Mouse (Mus musculus) embryonic facial prominence, embryonic 12.5 days (tissue): ENCODE measurements around the gene Ube2s. TPM values are rescaled to one million over a fixed set of nuclear protein-coding genes. Genes with fewer than 3 reads are reported as not detected.
"Not testable (repeated sequence)": the region's sequence is repeated elsewhere in the genome, so short reads cannot be mapped to it uniquely, and the experiment has no call there.

ENCODE experiments used
- ATAC-seq: fragments of 200-750 bp; cut with Nextera tagmentation; 2 replicates; pipeline ENCODE4 v1.8.0; 2017; ENCODE audit not compliant: insufficient number of reproducible peaks, insufficient read depth, low FRiP score, low TSS enrichment
- H3K27ac ChIP-seq: fragments of 300-500 bp; sonication (generic); 2 replicates; pipeline ENCODE4 v1.5.1; 2016; ENCODE audit warnings: mild to moderate bottlenecking
- H3K27me3 ChIP-seq: fragments of 300-500 bp; sonication (generic); 2 replicates; pipeline ENCODE4 v1.6.1; 2016; ENCODE audit warnings: mild to moderate bottlenecking, moderate library complexity
- H3K36me3 ChIP-seq: fragments of 300-500 bp; sonication (generic); 2 replicates; pipeline ENCODE4 v1.6.1; 2016; ENCODE audit warnings: mild to moderate bottlenecking
- H3K4me1 ChIP-seq: fragments of 300-500 bp; sonication (generic); 2 replicates; pipeline ENCODE4 v1.6.1; 2016
- H3K4me2 ChIP-seq: fragments of 300-500 bp; sonication (generic); replicated peaks from 2 replicates; pipeline ENCODE4 v1.6.1; 2016; ENCODE audit warnings: mild to moderate bottlenecking, moderate library complexity
- H3K4me3 ChIP-seq: fragments of 300-500 bp; sonication (generic); 2 replicates; pipeline ENCODE4 v1.5.1; 2016; ENCODE audit warnings: mild to moderate bottlenecking
- H3K9ac ChIP-seq: fragments of 300-500 bp; sonication (generic); 2 replicates; pipeline ENCODE4 v1.6.1; 2016; ENCODE audit warnings: mild to moderate bottlenecking, moderate library complexity
- H3K9me3 ChIP-seq: fragments of 300-500 bp; sonication (generic); 2 replicates; pipeline ENCODE4 v1.6.1; 2016; ENCODE audit warnings: mild to moderate bottlenecking, moderate library complexity
- WGBS: fragments of 180-500 bp; shearing (Covaris S2); methylation state at CpG from one replicate; pipeline ENCODE4 v1.1.7; 2016; 5-methylcytosine and 5-hydroxymethylcytosine counted together
- polyA plus RNA-seq: library from polyadenylated mRNA; unstranded; fragments of >200 nt; fragmentation: Nextera tagmentation; extraction: Ambion mirVana; gene quantifications from 2 replicates; pipeline ENCODE4 v1.2.1, GENCODE M21; 2016

The Ube2s gene
- 422 and 452 TPM in 2 replicates for polyA plus RNA-seq

DNA sequence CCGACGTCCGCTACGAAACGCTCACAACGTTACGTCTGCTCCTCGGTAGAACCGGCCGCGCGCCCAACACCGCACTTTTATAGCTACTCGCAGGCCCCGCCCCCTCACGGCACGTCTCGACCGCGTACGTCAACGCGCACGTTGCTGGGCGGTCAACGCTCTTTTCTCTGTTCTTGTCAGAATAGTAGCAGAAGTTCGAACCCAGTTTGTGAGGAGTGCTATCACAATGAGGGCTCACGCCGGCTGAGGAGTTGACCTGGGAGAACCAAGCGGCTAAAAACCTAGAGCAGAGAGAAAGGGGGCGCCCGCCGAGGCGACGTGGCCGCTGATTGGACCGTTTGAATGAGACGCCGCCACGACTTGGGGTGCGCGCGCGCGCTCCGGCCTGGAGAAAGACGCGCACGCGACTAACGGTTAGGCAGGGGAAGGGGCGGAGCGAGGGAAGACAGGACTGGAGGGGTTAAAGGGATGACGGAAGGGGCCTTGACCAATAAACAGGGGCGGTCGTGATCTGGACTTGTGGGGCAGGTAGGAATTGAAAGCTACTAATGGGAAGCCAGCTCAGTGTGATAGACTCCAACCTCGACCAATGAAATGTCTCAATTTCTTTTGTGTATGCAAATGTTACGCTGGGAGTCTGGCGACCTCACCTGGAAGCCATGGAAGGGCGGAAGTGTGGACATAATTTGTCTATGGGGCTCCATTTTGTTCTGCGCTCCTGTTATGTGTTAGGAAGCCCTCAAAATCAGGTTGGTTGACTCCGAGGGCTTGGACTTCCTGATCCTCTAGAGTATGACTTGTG, at the start of gene Ube2s:
TSS of gene Ube2s (minus strand) at position 288 of the 802 bp plus-strand sequence.
- Histone ChIP-seq H3K9ac (peak within 1 kb of the TSS; percentile 99), H3K27ac (peak within 1 kb of the TSS; percentile 94), H3K9me3 (no peaks in the 10 kb centered on the region), H3K4me3 (peak within 1 kb of the TSS; percentile 100), H3K36me3 (peaks cover 28% of the 10 kb centered on the region), H3K27me3 (no peaks in the 10 kb centered on the region), H3K4me1 (peaks cover 26% of the 10 kb centered on the region), H3K4me2 (peak within 1 kb of the TSS; percentile 81)
- peak; percentile 99 for ATAC-seq
- WGBS = under 1% methylated on average over 62 of the region's 62 CpGs

DNA sequence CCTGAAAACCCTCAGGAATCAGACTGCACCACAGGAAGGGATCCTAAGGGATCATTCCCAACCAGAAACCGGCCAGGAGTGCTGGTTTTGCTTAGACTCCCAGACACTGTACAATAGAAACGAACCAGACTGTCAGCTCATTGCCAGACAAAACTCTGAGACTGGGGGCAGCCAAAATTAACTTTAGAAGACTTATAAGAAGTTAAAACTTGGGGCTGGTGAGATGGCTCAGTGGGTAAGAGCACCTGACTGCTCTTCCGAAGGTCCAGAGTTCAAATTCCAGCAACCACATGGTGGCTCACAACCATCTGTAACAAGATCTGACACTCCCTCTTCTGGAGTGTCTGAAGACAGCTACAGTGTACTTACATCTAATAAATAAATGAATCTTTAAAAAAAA, 48.5 kb upstream of the Ube2s start:
- 64% methylated on average over 3 of the region's 3 CpGs for WGBS
- H3K4me2 ChIP-seq, H3K9ac ChIP-seq, H3K27me3 ChIP-seq, H3K4me3 ChIP-seq, H3K27ac ChIP-seq, H3K9me3 ChIP-seq, H3K4me1 ChIP-seq, ATAC-seq, H3K36me3 ChIP-seq: not testable (repeated sequence)

DNA sequence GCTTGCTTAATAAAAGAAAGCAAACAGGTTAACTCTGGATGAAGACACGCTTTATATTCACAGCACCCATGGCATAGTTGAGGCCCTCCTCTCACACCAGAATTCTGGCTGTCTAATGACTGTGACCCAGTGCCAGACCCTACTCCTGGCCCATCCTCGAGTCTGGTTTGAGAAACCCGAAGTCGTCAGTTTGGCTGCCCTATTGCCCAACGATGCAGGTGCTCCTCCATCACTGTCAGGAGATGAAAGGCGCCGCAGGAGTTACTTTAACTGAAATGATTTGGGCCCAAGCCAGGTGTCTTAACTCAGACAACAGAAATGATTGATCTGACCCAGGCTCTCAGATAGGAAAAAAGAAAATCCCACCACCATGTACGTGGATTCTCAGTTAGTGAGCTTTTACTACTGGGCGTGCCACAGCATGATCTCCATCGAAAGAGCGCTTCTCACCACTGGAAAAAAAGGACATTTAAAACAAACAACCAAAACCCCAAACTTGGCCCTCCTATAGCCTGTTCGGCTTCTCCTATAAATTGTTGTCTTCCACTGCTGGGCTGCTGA, 47.1 kb upstream of the Ube2s start:
- H3K9me3 ChIP-seq = no peaks in the 10 kb centered on the region
- H3K4me2 ChIP-seq = no peak overlapping the region
- H3K36me3 ChIP-seq = no peaks in the 10 kb centered on the region
- H3K4me3 ChIP-seq = no peak overlapping the region
- H3K4me1 ChIP-seq = no peaks in the 10 kb centered on the region
- WGBS = 78% methylated on average over 12 of the region's 12 CpGs
- no peak for ATAC-seq
- 0 out of 2 replicates have a peak, but pooled peaks cover 8% of the 10 kb centered on the region for H3K27me3 ChIP-seq
- H3K9ac ChIP-seq = no peak overlapping the region
- H3K27ac ChIP-seq = no peak overlapping the region

DNA sequence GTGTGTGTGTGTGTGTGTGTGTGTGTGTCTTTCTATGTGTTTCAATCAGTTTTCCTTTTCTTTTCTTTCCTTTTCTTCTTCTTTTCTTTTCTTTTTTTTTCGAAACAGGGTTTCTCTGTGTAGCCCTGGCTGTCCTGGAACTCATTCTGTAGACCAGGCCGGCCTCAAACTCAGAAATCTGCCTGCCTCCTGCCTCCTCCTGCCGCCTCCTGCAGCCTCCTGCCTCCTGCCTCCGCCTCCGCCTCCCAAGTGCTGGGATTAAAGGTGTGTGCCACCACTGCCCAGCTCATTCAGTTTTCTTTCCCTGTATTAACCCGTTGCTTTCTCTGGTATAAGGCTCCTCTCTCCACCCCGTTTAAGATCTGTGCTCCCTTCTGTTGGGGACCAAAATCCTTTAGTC, 44.9 kb upstream of the Ube2s start:
- Histone ChIP-seq H3K9me3 (no peaks in the 10 kb centered on the region), H3K9ac (no peak overlapping the region), H3K4me3 (no peak overlapping the region), H3K27ac (no peak overlapping the region), H3K4me1 (no peaks in the 10 kb centered on the region), H3K27me3 (0 out of 2 replicates have a peak, but pooled peaks cover 8% of the 10 kb centered on the region), H3K36me3 (no peaks in the 10 kb centered on the region), H3K4me2 (no peak overlapping the region)
- ATAC-seq = no peak
- 61% methylated on average over 7 of the region's 7 CpGs for WGBS

DNA sequence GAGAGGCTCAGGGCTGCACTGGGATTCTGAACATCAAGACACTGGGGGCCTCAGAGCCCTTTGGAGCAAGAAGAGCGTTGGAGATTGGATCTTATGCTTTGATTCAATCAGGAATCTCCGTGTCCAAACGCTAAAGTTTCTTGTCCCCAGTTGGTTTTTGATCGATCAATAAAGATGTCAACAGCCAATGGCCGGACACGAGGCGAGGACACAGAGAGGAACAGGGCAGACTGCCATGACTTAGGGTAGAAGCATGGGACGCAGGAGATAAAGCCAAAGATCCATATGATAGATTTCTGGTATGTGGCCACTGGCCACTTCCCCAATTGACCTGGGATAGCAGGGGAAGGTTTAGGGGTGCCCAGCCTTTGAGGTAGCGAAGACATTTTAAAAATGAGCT, 44.1 kb upstream of the Ube2s start:
- Histone ChIP-seq H3K4me3 (no peak overlapping the region), H3K36me3 (no peaks in the 10 kb centered on the region), H3K27ac (no peak overlapping the region), H3K27me3 (0 out of 2 replicates have a peak, but pooled peaks cover 8% of the 10 kb centered on the region), H3K4me1 (no peaks in the 10 kb centered on the region), H3K9me3 (no peaks in the 10 kb centered on the region), H3K9ac (no peak overlapping the region), H3K4me2 (no peak overlapping the region)
- 90% methylated on average over 9 of the region's 9 CpGs for WGBS
- ATAC-seq = no peak

DNA sequence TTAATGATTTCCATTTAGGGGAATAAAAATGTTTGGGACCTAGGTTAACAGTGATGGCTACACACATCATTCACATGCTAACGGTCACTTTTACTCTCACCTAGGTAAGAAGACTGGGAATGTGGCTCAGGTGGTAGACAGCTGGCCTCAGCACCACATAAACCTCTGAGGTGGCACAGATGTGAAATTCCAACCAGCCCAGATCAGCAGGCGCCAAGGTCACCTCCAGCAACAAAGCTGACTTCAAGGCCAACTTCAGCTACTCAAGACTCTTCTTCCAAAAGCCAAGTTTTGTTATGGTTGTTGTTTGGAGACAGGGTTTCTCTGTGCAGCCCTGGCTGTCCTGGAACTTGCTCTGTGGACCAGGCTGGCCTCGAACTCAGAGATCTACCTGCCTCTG, 41.2 kb upstream of the Ube2s start:
- ATAC-seq = no peak
- WGBS = 89% methylated on average over 3 of the region's 3 CpGs
- no peak overlapping the region for H3K4me3 ChIP-seq
- no peaks in the 10 kb centered on the region for H3K9me3 ChIP-seq
- 0 out of 2 replicates have a peak, but pooled peaks cover 10% of the 10 kb centered on the region for H3K27me3 ChIP-seq
- H3K4me2 ChIP-seq = no peak overlapping the region
- H3K27ac ChIP-seq = no peak overlapping the region
- no peak overlapping the region for H3K9ac ChIP-seq
- no peaks in the 10 kb centered on the region for H3K36me3 ChIP-seq
- no peaks in the 10 kb centered on the region for H3K4me1 ChIP-seq

DNA sequence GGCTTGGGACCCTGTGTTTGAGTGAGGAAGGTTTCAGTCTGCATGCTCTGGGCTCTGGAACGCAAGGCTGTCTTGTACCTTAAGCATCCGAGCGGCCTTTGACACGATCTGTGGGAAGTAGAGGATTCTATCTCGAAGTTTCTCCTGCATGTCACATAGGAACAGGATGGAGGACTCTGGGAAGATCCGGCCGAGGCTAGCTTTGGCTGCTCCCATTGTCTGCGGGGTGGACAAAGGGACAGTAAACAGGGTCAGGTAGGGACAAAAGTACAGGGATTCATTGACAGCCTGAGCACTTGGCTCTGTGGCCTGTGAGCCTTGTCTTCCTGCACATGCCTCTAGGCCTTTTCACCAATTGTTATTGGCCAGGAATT, 38.9 kb upstream of the Ube2s start:
- Histone ChIP-seq H3K9me3 (no peaks in the 10 kb centered on the region), H3K27ac (no peak overlapping the region), H3K9ac (no peak overlapping the region), H3K27me3 (0 out of 2 replicates have a peak, but pooled peaks cover 8% of the 10 kb centered on the region), H3K4me2 (no peak overlapping the region), H3K36me3 (no peaks in the 10 kb centered on the region), H3K4me3 (no peak overlapping the region), H3K4me1 (no peaks in the 10 kb centered on the region)
- 63% methylated on average over 8 of the region's 8 CpGs for WGBS
- ATAC-seq = no peak

DNA sequence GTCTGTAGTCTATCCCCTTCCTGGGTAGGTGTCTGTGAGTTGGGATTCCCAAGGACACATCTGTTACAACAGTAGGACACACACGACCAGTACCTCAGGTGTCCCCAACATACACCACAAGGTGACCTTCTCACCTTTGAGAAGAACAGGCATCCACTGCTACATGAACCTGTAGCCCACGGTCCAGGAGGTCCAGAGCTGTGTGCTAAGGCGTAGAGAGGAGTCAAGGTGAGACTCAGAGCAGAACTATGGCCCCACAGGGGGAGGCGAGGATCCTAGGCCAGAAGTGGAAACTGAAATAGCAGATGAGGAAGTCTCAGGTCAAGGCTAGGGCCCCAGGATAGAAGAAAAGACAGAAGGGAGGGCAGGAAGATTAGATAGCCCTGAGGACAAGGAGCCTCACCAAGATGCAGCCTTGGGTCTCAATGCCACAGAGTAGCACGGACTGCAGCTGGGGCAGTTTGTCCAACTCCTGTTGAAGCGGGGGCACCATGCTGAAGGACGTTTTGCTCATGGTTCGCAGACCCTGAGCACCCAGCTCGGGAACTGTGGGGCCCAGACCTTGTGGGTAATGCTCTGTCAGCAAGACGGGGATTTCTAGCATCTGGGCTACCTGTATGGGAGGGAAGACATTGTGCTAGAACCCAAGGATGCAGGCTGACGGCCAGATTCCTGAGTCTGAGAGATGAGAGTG, 38.4 kb upstream of the Ube2s start:
- Histone ChIP-seq H3K9ac (no peak overlapping the region), H3K27ac (no peak overlapping the region), H3K27me3 (peaks cover 13% of the 10 kb centered on the region; the same call in 1 of the 2 replicates), H3K4me2 (no peak overlapping the region), H3K4me3 (no peak overlapping the region), H3K9me3 (no peaks in the 10 kb centered on the region), H3K36me3 (no peaks in the 10 kb centered on the region), H3K4me1 (no peaks in the 10 kb centered on the region)
- 76% methylated on average over 11 of the region's 11 CpGs for WGBS
- no peak for ATAC-seq

DNA sequence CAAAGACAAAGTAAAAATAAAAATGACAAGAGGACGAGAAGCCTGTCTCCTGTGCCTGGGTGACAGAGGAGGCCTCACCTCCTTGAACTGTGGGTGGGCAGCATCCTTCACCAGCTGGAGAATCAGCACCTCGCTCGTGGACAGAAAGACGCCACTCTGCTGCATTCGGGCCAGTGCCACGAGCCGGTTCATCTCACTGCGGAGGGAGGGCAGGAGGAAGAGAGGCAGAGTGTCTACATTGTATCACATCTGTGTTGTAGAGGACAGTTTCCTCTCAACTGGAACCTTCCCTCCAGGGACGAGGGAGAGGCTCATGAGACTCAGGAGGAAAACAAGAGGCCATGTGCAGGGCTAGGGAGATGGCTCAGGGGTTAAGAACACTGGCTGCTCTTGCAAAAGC, 37.0 kb upstream of the Ube2s start:
- H3K4me2 ChIP-seq = no peak overlapping the region
- H3K4me3 ChIP-seq = no peak overlapping the region
- no peaks in the 10 kb centered on the region for H3K36me3 ChIP-seq
- H3K9ac ChIP-seq = no peak overlapping the region
- ATAC-seq = no peak
- H3K27ac ChIP-seq = no peak overlapping the region
- WGBS = 59% methylated on average over 9 of the region's 9 CpGs
- H3K9me3 ChIP-seq = no peaks in the 10 kb centered on the region
- peaks cover 27% of the 10 kb centered on the region for H3K27me3 ChIP-seq
- peaks cover 3% of the 10 kb centered on the region; the same call in 1 of the 2 replicates for H3K4me1 ChIP-seq

DNA sequence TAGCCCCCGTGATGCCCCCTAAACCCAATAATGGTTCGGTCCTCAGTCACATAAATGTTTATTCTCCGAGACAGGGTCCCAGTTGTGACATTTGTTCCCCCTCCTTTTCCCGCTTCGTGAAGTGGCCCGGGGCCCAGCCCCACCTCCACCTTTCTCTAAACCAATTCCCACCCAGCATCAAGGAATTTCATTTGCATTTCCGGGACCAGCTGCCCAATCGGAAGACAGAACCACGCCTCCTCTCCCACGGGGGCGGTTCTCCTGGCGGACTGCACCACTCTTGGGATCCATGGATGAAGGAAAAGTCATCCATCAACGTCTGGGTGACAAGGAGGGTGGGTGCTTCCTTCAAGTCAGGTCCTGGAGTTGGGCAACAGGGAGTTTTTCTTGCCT, 32.5 kb upstream of the Ube2s start:
- Histone ChIP-seq H3K9ac (peak overlapping the region; percentile 40), H3K27ac (no peak overlapping the region), H3K27me3 (peaks cover 64% of the 10 kb centered on the region), H3K4me2 (peak overlapping the region; percentile 92), H3K9me3 (no peaks in the 10 kb centered on the region), H3K4me3 (peak overlapping the region; percentile 44), H3K4me1 (peaks cover 21% of the 10 kb centered on the region), H3K36me3 (no peaks in the 10 kb centered on the region)
- ATAC-seq = peak; percentile 57; the same call in 1 of the 2 replicates
- WGBS = under 1% methylated on average over 13 of the region's 13 CpGs

DNA sequence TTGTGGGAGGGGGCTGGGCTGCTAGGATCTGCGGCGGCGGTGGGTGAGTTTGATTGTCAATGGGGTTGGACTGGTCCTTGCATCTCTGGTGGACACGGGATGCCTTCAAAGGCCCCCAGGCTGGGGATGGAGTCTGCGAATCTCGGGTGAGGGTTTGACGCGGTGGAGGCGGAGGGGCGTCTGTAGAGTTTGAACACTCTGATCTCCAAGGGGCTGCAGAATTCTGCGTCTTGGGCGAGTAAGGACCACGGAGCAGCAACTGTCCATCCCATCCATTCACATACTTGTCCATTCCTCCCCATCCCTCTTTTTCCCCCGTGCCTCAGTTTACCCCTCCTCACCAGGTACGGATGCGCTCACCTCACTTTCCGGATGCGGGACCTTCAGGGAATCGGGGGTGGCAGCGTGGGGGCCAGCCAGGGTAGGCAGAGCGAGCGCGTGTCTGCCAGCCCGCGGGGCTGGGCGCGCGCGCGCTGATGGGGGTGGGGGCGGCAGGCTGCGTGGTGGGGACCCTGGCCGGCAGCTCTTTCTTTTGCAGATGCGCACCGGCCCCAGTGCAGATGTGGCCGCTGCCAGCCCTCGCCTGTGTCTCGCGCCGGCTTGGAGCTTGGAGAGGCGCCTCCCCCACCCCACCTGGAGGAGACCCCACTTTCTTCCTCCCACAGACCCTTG, 32.0 kb upstream of the Ube2s start, which contains the start of gene Shisa7:
TSS of gene Shisa7 (minus strand) at position 452 of the 672 bp plus-strand sequence.
- Histone ChIP-seq H3K9ac (peak within 1 kb of the TSS; percentile 40), H3K4me2 (peak within 1 kb of the TSS; percentile 92), H3K9me3 (no peaks in the 10 kb centered on the region), H3K4me3 (peak within 1 kb of the TSS; percentile 44), H3K36me3 (no peaks in the 10 kb centered on the region), H3K27ac (no peak within 1 kb of the TSS), H3K27me3 (peaks cover 67% of the 10 kb centered on the region), H3K4me1 (peaks cover 21% of the 10 kb centered on the region)
- under 1% methylated on average over 41 of the region's 41 CpGs for WGBS
- ATAC-seq = peak; percentile 49; the same call in 1 of the 2 replicates
